Mouse (Mus musculus): ENCODE data around the gene Crtc3. TPM values are rescaled to one million over a fixed set of nuclear protein-coding genes. Genes with fewer than 3 reads are reported as not detected.

Gene Crtc3
- 9.9 TPM for polyA plus RNA-seq (2015; fragmentation: Illumina TruSeq; extraction: RNeasy Lipid Tissue Mini Kit (QIAGEN cat#74804); ENCODE audit: insufficient read depth, low replicate concordance)

GRCm38 (mm10) chr7:80688556-80689220 lies at the start of gene Crtc3:
TSS of gene Crtc3 (minus strand) at chr7:80688877.

Other genes starting within 250 kb of the Crtc3 start
- 13.8 TPM for gene Blm, start 153.8 kb downstream of the Crtc3 start, polyA plus RNA-seq (2015; fragmentation: Illumina TruSeq; extraction: RNeasy Lipid Tissue Mini Kit (QIAGEN cat#74804); ENCODE audit: insufficient read depth, low replicate concordance)
- 195 TPM for gene Iqgap1, start 137.1 kb upstream of the Crtc3 start, polyA plus RNA-seq (2015; fragmentation: Illumina TruSeq; extraction: RNeasy Lipid Tissue Mini Kit (QIAGEN cat#74804); ENCODE audit: insufficient read depth, low replicate concordance)
- 4.0 TPM for gene Zscan2, start 172.0 kb upstream of the Crtc3 start, polyA plus RNA-seq (2015; fragmentation: Illumina TruSeq; extraction: RNeasy Lipid Tissue Mini Kit (QIAGEN cat#74804); ENCODE audit: insufficient read depth, low replicate concordance)
- gene Wdr73, start 212.4 kb upstream of the Crtc3 start, polyA plus RNA-seq (2015; fragmentation: Illumina TruSeq; extraction: RNeasy Lipid Tissue Mini Kit (QIAGEN cat#74804); ENCODE audit: insufficient read depth, low replicate concordance): 29.1 TPM
- 9.1 TPM for gene Nmb, start 216.2 kb upstream of the Crtc3 start, polyA plus RNA-seq (2015; fragmentation: Illumina TruSeq; extraction: RNeasy Lipid Tissue Mini Kit (QIAGEN cat#74804); ENCODE audit: insufficient read depth, low replicate concordance)

All from spleen, adult 10 weeks (tissue).